Mouse (Mus musculus) urinary bladder, postnatal 25 days (tissue): ENCODE measurements around the gene Prss8.
A peak's percentile ranks its signal among the peaks of the same experiment; 100 is the strongest.
"Not testable (repeated sequence)": the region's sequence is repeated elsewhere in the genome, so short reads cannot be mapped to it uniquely, and the experiment has no call there.

Experiments used
- DNase-seq: peaks from one replicate; pipeline ENCODE4 v3.0.0; 2022; ENCODE audit warnings: low spot score

Gene Prss8

GRCm38 (mm10) chr7:127928596-127928995, 1.3 kb downstream of the Prss8 start:
- no peak for DNase-seq

GRCm38 (mm10) chr7:127927726-127928125, 2.2 kb downstream of the Prss8 start:
- DNase-seq = no peak

- no peak for DNase-seq
These were observed 3.1 kb downstream of the Prss8 start for GRCm38 (mm10) chr7:127926846-127927245.

DNA sequence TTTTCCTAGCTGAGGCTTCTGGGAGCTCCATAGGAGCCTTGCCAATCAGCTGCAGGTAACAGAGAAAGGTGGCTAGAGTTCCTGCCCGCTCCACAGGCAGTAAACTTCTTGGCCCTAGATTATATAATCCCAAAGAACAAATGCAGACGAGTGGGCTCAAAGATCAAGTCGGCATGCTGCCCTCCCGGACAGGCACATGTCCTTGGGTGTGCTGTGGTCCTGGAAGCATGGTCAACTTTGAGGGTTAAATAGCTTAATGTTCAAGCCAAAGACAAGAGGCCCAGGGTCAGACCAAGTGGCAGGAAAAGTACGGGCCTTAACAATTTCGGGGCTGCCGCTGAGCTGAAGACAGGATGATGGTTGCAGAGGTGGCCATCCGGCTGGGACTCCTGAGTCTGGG, 3.8 kb downstream of the Prss8 start:
- DNase-seq = no peak

- DNase-seq = no peak
These were observed 4.7 kb downstream of the Prss8 start for GRCm38 (mm10) chr7:127925252-127925651.

DNA sequence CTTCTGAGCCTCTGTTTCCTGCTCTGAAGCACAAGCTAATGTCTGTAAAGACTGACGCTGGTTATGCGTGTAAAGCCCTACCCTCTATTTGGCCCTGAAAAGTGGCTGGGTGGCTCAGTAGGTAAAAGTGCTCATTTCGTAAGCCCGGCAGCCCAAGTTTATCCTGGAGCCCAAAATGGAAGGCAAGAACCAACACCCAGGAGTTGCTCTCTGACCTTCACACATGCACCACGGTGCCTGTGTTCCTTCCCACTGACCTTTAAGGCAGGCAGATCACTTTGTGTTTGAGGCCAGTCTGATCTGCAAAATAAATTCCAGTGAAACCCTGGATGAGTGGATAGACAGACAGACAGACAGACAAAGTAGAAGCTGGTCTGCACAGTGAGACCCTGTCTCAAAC, 6.2 kb downstream of the Prss8 start:
- DNase-seq = no peak

- no peak for DNase-seq
These were observed 7.2 kb downstream of the Prss8 start for GRCm38 (mm10) chr7:127922451-127923275.

- DNase-seq = no peak
These were observed 8.4 kb downstream of the Prss8 start for GRCm38 (mm10) chr7:127921516-127921915.

GRCm38 (mm10) chr7:127919290-127919689, 10.6 kb downstream of the Prss8 start:
- DNase-seq = no peak

DNA sequence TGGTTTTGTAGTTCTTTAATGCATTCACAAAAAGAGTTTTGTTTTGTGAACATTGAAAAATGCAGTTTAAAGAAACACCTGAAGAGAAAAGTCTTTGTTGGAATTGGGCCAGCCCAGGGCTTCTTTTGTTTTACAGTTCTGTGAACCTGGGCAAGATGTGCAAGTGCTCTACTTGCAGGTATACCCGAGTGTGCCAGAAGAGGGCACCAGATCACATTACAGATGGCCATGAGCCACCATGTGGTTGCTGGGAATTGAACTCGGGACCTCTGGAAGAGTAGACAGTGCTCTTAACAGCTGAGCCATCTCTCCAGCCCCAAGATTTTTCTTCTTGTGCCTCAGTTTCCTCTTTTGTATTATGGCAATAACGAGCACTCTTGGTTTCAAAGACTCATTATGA, 11.7 kb downstream of the Prss8 start:
- no peak for DNase-seq

DNA sequence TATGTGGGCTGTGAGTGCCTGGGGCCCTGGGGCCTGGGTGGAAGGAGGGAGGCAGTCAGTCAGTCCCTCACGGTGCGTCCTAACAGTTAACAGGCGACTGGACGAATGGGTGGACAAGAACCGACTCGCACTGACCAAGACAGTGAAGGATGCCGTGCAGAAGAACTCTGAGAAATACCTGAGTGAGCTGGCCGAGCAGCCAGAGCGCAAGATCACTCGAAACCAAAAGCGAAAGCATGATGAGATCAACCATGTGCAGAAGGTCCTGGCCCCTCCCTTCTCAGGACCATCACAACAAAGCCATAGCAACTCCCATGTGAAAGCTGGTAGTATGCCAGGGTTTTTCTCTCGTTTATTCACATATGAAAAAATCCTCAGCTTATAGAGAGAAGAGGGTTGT, 14.6 kb downstream of the Prss8 start:
- no peak for DNase-seq

- no peak for DNase-seq
These were observed 17.0 kb downstream of the Prss8 start for GRCm38 (mm10) chr7:127912938-127913337.

DNA sequence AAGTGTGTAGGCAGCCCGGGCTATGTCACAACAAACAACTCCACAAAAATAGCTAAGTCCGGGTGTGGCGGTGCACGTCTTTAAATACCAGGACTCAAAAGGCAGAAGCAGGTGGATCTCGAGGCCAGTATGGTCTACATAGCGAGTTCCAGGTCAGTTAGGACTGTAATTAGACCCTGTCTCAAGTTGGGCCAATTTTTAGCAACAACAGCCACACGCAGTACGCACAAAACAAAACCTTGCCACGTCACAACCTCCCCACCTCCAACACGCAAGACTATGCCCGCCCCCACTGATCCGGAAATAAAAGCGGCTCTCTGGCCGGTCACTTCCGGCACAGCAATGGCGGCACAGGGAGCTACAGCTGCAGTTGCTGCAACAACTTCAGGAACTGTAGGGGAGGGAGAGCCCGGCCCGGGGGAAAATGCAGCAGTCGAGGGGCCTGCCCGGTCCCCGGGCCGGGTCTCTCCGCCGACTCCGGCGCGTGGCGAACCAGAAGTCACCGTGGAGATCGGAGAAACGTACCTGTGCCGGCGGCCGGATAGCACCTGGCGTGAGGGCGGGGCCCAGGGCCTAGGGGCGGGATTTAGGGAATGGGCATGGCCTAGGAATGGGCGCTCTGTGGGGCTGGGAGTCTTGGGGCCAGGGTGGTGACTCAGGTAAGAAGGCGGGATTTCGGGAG, 17.6 kb downstream of the Prss8 start, which contains the start of gene Kat8:
Kat8 (plus strand) TSS at position 327 of the 682 bp plus-strand sequence.
- peak; percentile 78 for DNase-seq

DNA sequence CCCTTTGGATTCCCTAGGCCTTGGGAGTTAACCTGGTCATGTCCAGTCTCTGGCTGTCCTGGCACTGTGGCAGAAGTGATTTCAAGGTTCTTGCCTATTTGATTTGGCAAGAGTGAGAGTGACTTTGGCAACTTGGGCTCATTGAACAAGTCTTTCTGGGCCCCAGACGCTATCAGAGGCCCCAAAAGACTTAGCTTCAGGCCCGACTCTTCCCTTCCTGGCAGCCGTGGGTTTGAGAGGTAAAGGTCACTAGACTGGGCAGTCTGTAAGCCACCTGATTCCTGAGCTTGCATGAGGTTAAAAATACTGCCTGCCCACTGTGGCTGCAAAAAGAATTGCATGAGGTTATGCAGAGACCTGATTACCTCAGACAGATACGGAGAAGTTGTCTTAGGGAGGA, 21.2 kb downstream of the Prss8 start:
- DNase-seq = no peak

DNA sequence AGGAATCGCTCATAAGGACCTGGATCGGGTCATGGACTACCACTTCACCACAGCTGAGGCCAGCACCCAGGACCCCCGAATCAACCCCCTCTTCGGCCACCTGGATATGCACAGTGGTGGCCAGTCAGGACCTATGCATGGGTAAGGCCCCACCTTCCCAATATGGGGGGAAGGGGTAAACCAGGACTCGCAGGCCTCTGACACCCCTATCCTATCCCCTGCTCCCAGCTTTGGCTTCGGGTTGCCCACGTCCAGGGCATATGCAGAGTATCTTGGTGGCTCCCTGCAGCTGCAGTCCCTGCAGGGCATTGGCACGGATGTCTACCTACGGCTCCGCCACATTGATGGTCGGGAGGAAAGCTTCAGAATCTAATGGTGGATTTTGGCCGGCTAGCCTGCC, 22.0 kb downstream of the Prss8 start:
- DNase-seq = no peak

DNA sequence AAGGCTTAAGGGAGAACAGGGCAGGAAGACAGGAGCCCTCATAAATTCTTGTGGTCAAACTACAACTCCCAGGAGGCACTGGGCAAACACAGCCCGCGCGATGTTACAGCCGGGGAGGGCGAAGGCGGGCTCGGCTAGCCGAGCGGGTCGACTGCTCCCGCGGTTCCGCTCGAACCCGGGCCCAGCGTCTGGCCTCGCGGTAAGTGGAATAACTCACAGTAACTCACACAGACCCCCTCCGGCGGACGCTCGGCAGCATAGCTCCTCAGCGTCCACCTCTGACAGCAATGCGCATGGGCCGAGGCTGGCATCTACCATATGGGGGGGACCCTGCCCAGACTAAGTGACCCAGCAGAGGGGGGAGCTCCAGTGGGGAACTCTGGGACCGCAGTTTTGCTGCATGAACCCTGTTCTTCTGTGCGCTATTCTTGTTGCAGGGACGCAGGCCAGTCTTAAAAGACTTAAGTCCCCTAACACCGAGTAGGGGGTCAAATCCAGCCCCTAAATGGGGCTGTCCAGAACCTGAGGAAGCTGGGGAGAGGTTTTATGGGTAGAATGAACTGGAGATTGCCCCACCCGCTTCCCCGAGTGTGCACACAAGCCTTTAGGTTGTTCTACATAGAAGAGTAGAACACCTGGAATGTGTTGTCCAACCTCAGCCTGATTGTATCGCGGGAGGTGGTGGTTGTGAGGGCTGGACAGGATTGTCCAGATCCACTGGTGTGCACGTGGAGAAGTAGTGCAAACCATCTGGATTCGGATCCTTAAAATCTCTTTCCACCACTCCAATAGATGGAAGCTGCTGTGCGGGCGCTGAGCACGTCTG, 25.7 kb downstream of the Prss8 start, which contains the start of gene Bckdk:
Bckdk (plus strand) TSS at position 112 of the 826 bp plus-strand sequence.
- DNase-seq = peak; percentile 73

- no peak for DNase-seq
These were observed 28.1 kb downstream of the Prss8 start for GRCm38 (mm10) chr7:127901772-127902171.

- no peak for DNase-seq
These were observed 29.9 kb downstream of the Prss8 start for GRCm38 (mm10) chr7:127899997-127900396.

GRCm38 (mm10) chr7:127898179-127898956, 31.5 kb downstream of the Prss8 start:
- no peak for DNase-seq

GRCm38 (mm10) chr7:127897542-127897941, 32.4 kb downstream of the Prss8 start:
- DNase-seq = no peak

GRCm38 (mm10) chr7:127896384-127896783, 33.5 kb downstream of the Prss8 start:
- peak; percentile 57 for DNase-seq

GRCm38 (mm10) chr7:127895891-127896290, 34.0 kb downstream of the Prss8 start:
- DNase-seq = not testable (repeated sequence)
